Mouse (Mus musculus) intestine, embryonic 14.5 days (tissue): Measurements from ENCODE around the gene Lrwd1. TPM values are rescaled to one million over a fixed set of nuclear protein-coding genes. Genes with fewer than 3 reads are reported as not detected.

Experiments
- ATAC-seq: fragments of 200-750 bp; cut with Nextera tagmentation; replicated peaks from 2 replicates; pipeline ENCODE4 v1.8.0; 2017; ENCODE audit warnings: low read depth, moderate number of reproducible peaks, moderate TSS enrichment, moderate library complexity; ENCODE audit not compliant: low FRiP score, low TSS enrichment
- DNase-seq: peaks from one replicate; pipeline ENCODE4 v3.0.0-alpha.2; 2018; ENCODE audit warnings: low spot score
- H3K27ac ChIP-seq: fragments of 300-500 bp; sonication (generic); 2 replicates; pipeline ENCODE4 v1.5.1; 2014; ENCODE audit warnings: low read depth, mild to moderate bottlenecking, control low read depth
- H3K27me3 ChIP-seq: fragments of 300-500 bp; sonication (generic); replicated peaks from 2 replicates; pipeline ENCODE4 v1.6.1; 2014; ENCODE audit warnings: low read length, control low read depth; ENCODE audit not compliant: control insufficient read depth, insufficient read depth
- H3K36me3 ChIP-seq: fragments of 300-500 bp; sonication (generic); 2 replicates; pipeline ENCODE4 v1.6.1; 2014; ENCODE audit warnings: low read length, control low read depth; ENCODE audit not compliant: control insufficient read depth, insufficient read depth
- H3K4me1 ChIP-seq: fragments of 300-500 bp; sonication (generic); replicated peaks from 2 replicates; pipeline ENCODE4 v1.6.1; 2014; ENCODE audit warnings: low read length, control low read depth, mixed read lengths; ENCODE audit not compliant: control insufficient read depth, insufficient read depth
- H3K4me2 ChIP-seq: fragments of 300-500 bp; sonication (generic); 2 replicates; pipeline ENCODE4 v1.6.1; 2014; ENCODE audit warnings: low read length
- H3K4me3 ChIP-seq: fragments of 300-500 bp; sonication (generic); 2 replicates; pipeline ENCODE4 v1.5.1; 2014; ENCODE audit warnings: low read depth, low read length, control low read depth, mixed read lengths
- H3K9ac ChIP-seq: fragments of 300-500 bp; sonication (generic); 2 replicates; pipeline ENCODE4 v1.6.1; 2014; ENCODE audit warnings: mild to moderate bottlenecking, low read length
- H3K9me3 ChIP-seq: fragments of 300-500 bp; sonication (generic); 2 replicates; pipeline ENCODE4 v1.6.1; 2016; ENCODE audit warnings: low read length, control low read depth; ENCODE audit not compliant: control insufficient read depth
- WGBS: fragments of 180-500 bp; shearing (Covaris S2); extraction: QIAGEN DNeasy Blood & Tissue Kit; methylation state at CpG from one replicate; pipeline ENCODE4 v1.1.7; 2014; 5-methylcytosine and 5-hydroxymethylcytosine counted together
- microRNA-seq: library from miRNA; unstranded; fragments of <30 nt; microRNA quantifications from one replicate; pipeline ENCODE4, GENCODE M21; 2016
- polyA plus RNA-seq: library from polyadenylated mRNA; unstranded; fragments of >200 nt; fragmentation: Nextera tagmentation; extraction: Ambion mirVana; gene quantifications from 2 replicates; pipeline ENCODE4 v1.2.1, GENCODE M21; 2014

Gene Lrwd1
- polyA plus RNA-seq, 1 experiment from 2014 or later: 33.7 TPM

DNA sequence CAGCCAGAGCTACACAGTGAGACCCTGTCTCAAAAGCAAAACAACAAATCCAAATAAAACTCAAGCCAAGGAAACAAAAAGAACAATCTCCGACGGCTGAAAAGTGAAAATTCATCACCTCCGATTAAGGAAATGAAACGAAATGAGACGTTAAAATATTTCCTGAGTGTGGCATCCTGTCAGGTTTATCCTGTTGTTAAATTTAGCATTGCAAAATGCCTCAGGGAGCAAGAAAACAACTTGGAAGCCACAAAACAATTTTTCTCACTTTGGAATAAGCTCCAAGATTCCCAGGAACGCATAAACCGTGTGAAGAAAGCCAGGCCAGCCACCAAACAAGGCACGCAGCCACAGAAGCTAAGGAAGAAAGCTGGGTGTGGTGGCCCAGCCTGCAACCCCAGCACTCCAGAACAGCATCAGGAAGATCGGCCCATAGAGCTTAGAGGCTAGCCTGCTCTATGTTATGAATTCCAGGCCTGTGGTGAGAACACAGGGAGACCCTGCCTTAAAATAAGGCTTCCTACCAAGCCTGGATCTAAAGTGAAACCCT, 58.8 kb downstream of the Lrwd1 start:
- H3K27ac ChIP-seq: no peak overlapping the region
- H3K9ac ChIP-seq: no peak overlapping the region
- no peaks in the 10 kb centered on the region for H3K9me3 ChIP-seq
- no peaks in the 10 kb centered on the region for H3K36me3 ChIP-seq
- DNase-seq (no peak), ATAC-seq (no peak)
- H3K4me3 ChIP-seq: no peak overlapping the region
- 0 out of 2 replicates have a peak, but pooled peaks cover 9% of the 10 kb centered on the region for H3K4me1 ChIP-seq
- H3K27me3 ChIP-seq: no peaks in the 10 kb centered on the region
- H3K4me2 ChIP-seq: no peak overlapping the region
- 80% methylated on average over 9 of the region's 9 CpGs for WGBS

DNA sequence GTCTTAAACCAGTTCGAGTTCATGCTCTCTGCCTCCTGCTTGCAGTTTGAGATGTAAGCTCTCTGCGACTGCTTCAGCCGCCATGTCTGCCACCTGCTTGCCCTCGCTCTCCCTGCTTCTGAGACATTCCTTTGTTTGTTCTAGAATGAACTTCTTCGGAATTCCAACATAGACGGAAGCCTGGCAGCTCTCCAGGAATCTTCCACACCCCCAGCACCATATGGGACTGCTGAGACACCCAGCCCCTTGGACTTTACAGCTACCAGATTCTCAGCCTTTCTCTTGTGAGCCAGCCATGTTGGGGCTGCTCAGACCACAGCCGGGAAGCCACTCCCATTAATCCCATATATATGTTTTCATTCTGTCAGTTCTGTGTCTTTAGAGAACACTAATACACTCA, 59.6 kb downstream of the Lrwd1 start:
- 28% methylated on average over 7 of the region's 7 CpGs for WGBS
- Histone ChIP-seq H3K9ac (no peak overlapping the region), H3K9me3 (no peaks in the 10 kb centered on the region), H3K4me3 (no peak overlapping the region), H3K27me3 (no peaks in the 10 kb centered on the region), H3K4me1 (0 out of 2 replicates have a peak, but pooled peaks cover 9% of the 10 kb centered on the region), H3K27ac (no peak overlapping the region), H3K4me2 (no peak overlapping the region), H3K36me3 (no peaks in the 10 kb centered on the region)
- ATAC-seq (no peak), DNase-seq (peak; percentile 71)

DNA sequence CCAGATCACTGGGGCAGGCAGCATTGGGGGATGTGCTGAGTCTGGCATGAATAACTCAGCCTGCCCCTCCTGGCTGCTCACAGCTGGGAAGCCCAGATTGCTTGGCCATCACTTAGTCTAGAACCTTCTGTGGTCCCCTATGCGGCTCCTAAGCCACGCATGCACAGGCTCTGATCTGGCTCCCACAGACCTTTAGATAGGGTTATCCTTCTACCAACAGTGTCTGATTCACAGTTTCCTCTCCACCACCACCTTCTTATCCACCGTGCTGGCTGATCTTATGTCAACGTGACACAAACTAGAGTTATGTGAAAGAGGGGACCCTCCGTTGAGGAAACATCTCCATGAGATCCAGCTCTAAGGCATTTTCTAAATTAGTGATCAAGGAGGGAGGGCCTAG, 60.8 kb downstream of the Lrwd1 start:
- H3K36me3 ChIP-seq: no peaks in the 10 kb centered on the region
- H3K4me2 ChIP-seq: no peak overlapping the region
- no peak overlapping the region for H3K4me3 ChIP-seq
- H3K9me3 ChIP-seq: no peaks in the 10 kb centered on the region
- WGBS: 88% methylated on average over 5 of the region's 5 CpGs
- H3K27me3 ChIP-seq: no peaks in the 10 kb centered on the region
- DNase-seq (no peak), ATAC-seq (no peak)
- no peak overlapping the region for H3K9ac ChIP-seq
- 0 out of 2 replicates have a peak, but pooled peaks cover 9% of the 10 kb centered on the region for H3K4me1 ChIP-seq
- H3K27ac ChIP-seq: no peak overlapping the region

DNA sequence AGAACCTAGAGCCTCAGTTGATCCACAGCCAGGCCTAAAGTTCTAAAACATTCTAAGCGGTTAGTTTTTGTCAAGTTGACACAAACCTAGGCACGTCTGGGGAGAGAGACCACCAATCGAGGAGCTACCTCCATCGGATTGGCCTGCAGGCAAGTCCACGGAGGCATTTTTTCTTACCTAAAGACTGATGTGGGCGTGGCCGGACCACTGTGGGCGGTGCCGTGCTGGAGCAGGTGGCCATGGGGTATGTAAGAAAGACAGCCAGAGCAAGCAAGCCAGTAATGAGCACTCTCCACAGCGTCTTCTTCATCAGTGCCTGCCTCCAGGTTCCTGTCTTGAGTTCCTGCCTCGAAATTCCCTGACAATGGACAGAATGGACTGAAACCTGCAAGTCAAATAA, 62.3 kb downstream of the Lrwd1 start:
- no peaks in the 10 kb centered on the region for H3K27me3 ChIP-seq
- no peak overlapping the region for H3K4me2 ChIP-seq
- DNase-seq (no peak), ATAC-seq (no peak)
- 63% methylated on average over 11 of the region's 11 CpGs for WGBS
- H3K4me3 ChIP-seq: no peak overlapping the region
- no peaks in the 10 kb centered on the region for H3K36me3 ChIP-seq
- H3K9me3 ChIP-seq: no peaks in the 10 kb centered on the region
- H3K4me1 ChIP-seq: 0 out of 2 replicates have a peak, but pooled peaks cover 9% of the 10 kb centered on the region
- H3K9ac ChIP-seq: no peak overlapping the region
- H3K27ac ChIP-seq: no peak overlapping the region

DNA sequence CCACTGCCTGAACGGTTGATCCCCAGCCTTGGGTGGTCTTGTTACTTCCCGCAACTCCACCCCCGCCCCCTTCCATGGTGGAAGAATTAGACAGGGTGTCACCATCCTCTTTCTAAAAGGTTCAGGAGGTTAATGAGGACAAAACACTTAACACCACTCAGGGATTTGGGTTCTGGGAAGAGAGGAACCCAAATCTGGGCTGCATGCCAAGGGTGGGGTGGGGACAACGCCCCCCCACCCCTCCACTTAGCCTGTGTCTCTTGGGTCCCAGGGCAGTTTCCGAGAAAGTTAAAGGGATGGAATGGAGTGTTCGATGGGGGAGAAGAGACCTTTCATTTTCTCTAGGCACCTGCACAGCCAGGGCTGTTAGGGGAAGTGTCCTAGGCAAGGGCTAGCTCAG, 62.8 kb downstream of the Lrwd1 start:
- Histone ChIP-seq H3K36me3 (no peaks in the 10 kb centered on the region), H3K9me3 (no peaks in the 10 kb centered on the region), H3K4me1 (0 out of 2 replicates have a peak, but pooled peaks cover 9% of the 10 kb centered on the region), H3K4me3 (no peak overlapping the region), H3K27me3 (no peaks in the 10 kb centered on the region), H3K27ac (no peak overlapping the region), H3K9ac (no peak overlapping the region), H3K4me2 (no peak overlapping the region)
- 62% methylated on average over 6 of the region's 6 CpGs for WGBS
- no peak for DNase-seq
- ATAC-seq: no peak

Small RNA genes lying within 50 kb of the gene (microRNA-seq; reads per million reads assigned to microRNA genes)
- gene Mir7035: 1.3 reads per million, percentile 13 among the genes with 10 or more reads in this experiment

Other genes with a start within 250 kb of the Lrwd1 start
- gene Hspb1, start 248.2 kb downstream of the Lrwd1 start, polyA plus RNA-seq: 79.9 and 81.7 TPM in 2 replicates
- 93.3 and 95.7 TPM in 2 replicates for gene Ywhag, start 201.5 kb downstream of the Lrwd1 start, polyA plus RNA-seq
- gene Ssc4d, start 161.5 kb downstream of the Lrwd1 start, polyA plus RNA-seq: 2.1 and 2.9 TPM in 2 replicates
- gene Zp3, start 156.0 kb downstream of the Lrwd1 start, polyA plus RNA-seq: not detected in 2 replicates
- gene Dtx2, start 141.3 kb downstream of the Lrwd1 start, polyA plus RNA-seq: 23.2 and 24.6 TPM in 2 replicates
- gene Upk3b, start 97.6 kb downstream of the Lrwd1 start, polyA plus RNA-seq: 52.1 and 53.5 TPM in 2 replicates
- 0.41 and 1.6 TPM in 2 replicates for gene Upk3bl, start 81.6 kb downstream of the Lrwd1 start, polyA plus RNA-seq
- gene Rasa4, start 52.2 kb downstream of the Lrwd1 start, polyA plus RNA-seq: 22.6 and 26.1 TPM in 2 replicates
- 269 and 270 TPM in 2 replicates for gene Polr2j, start 19.4 kb downstream of the Lrwd1 start, polyA plus RNA-seq
- gene Alkbh4, start 72 bp upstream of the Lrwd1 start, polyA plus RNA-seq: 13.4 and 16.4 TPM in 2 replicates
- gene Orai2, start 34.6 kb upstream of the Lrwd1 start, polyA plus RNA-seq: 6.2 and 7.1 TPM in 2 replicates
- gene Prkrip1, start 62.9 kb upstream of the Lrwd1 start, polyA plus RNA-seq: 42.0 and 53.1 TPM in 2 replicates
- gene Sh2b2, start 110.5 kb upstream of the Lrwd1 start, polyA plus RNA-seq: 3.1 and 4.2 TPM in 2 replicates